Mouse (Mus musculus) brain, adult 2 months (tissue): ENCODE data around the gene Zfp750.

ENCODE experiments used
- DNase-seq: peaks from one replicate; pipeline ENCODE4 v3.0.0; 2011; ENCODE audit warnings: low read depth, low spot score

Gene Zfp750

DNA sequence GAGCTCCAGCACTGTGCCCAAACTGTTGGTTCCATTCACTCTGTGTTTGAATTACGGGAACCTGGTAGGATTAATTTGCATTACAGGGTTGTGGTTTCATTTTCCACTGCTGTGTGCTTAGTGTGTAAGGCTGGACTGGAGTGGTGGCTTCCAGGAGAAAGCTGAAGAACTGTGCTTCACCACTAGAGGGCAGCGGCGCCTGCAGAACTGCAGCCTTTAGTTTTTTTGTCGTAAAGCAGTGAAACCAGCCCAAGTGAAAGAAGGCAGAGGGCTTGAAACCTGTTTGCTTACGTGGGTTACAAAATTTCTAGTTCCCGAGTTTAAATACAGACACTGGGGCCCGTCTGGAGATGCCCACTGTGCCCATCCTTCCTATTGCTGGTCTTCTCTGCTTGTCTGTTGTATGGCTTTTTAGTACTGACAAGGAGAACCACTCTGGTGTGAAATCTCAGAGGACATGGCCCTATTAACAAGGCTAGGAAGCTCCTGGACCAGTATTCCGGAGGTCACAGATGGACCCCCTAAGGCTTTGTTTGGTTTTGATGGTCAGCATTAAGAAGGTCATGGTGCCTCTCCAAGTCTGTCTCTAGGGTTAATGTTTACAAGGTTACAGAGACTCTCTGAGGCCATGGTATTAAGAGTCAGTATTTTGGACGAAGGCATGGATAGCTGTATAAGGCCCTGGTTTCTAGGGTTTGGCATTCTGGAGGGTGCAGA, 43.3 kb downstream of the Zfp750 start:
- peak; percentile 78 for DNase-seq

DNA sequence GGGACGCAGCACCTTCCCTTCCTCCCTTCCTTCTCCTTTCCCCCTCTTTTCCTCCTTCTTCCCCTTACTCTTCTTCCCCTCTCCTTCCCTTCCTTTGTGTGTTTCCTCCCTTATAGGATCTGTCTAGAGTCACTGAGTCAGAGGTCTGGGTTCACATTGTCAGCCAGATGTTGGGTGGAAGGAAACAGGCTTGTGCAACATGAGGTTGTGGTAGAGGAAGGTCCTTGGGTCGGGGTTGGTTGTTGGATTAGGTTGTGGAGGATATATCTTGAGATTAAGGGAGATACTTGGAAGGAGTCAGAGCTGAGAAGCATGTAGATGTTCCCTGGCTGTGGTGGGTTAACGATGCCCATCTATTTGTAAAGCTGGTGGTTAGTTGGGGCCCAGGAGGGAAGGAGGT, 44.3 kb downstream of the Zfp750 start:
- no peak for DNase-seq

DNA sequence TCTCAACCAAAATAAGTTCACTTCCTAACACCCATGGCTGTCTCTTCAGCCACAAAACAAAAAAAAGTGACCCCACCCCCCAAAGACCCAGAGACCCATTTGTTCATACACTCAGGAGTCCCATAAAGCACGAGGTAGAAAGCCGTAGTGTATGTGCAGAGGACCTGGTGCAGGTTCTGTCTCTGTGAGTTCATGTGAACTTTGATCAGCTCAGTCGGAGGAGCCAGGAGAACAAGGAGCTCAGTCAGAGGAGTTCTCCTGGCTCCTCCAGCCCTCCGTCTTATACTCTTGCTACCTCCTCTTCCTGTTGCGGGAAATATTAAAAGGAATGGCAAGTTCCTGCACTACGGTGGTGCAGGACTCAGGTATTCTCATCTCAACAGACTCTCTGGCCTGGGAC, 51.7 kb downstream of the Zfp750 start:
- no peak for DNase-seq
